Mouse (Mus musculus): ENCODE measurements around the gene Marco. TPM values are rescaled to one million over a fixed set of nuclear protein-coding genes. Genes with fewer than 3 reads are reported as not detected.

Gene Marco
- polyA plus RNA-seq (2016; fragmentation: Nextera tagmentation; extraction: Ambion mirVana): not detected in 2 replicates

DNA sequence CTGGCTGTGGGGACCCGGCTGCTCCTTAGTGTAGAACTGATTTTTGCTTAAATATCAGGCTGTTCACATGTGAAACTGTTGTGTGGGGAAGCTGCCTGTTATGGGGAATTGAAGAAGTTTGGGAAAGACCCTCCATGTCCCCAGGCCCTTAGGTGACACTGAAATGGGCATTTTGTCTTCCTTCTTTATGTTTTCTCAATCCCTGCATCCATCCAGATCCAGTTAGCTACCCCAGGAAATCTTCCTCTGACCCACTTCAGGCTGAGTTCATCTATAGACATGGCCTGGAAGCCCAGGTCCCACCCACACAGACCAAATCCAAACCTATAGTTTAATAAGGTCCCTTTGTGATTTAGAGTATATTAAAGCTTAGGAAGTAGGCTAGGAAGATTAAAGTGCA, at the start of gene Marco:
Gene Marco (minus strand): TSS at position 101 of the 400 bp plus-strand sequence.
- H3K36me3 ChIP-seq: no peaks in the 10 kb centered on the region
- 84% methylated on average over 1 of the region's 1 CpGs for WGBS
- no peak for DNase-seq (ENCODE audit: low spot score)
- no peak within 1 kb of the TSS for H3K4me3 ChIP-seq
- no peak within 1 kb of the TSS for H3K27ac ChIP-seq
- no peaks in the 10 kb centered on the region for H3K9me3 ChIP-seq
- no peaks in the 10 kb centered on the region for H3K27me3 ChIP-seq (ENCODE audit: insufficient read depth, poor library complexity, severe bottlenecking)
- no peaks in the 10 kb centered on the region for H3K4me1 ChIP-seq (replicated peaks)

DNA sequence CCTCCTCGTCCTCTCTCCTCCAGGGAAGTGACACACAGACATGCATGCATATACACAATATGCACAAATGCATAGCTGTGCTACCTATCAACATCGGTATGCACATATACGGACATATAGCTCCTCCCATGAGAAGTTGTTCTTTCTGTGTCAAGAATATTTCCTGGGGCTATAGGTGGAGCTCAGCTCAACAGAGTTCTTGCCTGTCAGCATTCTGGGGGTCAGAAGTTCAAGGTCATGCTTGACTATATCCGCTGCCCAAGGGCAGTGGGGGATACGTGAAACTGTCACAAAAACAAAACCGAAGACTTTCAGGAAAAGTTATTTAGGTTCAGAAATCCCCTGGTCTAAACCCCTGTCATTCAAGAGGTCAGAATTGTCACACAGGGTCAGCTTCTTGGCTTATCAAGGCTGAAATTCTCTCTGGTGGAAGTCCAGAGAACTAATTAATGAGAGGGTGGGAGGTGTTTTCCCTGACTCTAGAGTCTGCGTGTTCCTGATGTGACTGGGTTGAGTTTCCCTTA, 34.7 kb upstream of the Marco start:
- 86% methylated on average over 7 of the region's 7 CpGs for WGBS
- Histone ChIP-seq H3K9me3 (no peaks in the 10 kb centered on the region), H3K36me3 (no peaks in the 10 kb centered on the region), H3K27me3 (ENCODE audit: insufficient read depth, poor library complexity, severe bottlenecking) (no peaks in the 10 kb centered on the region), H3K4me3 (no peak overlapping the region), H3K4me1 (replicated peaks) (no peaks in the 10 kb centered on the region), H3K27ac (no peak overlapping the region)
- DNase-seq (ENCODE audit: low spot score): no peak

DNA sequence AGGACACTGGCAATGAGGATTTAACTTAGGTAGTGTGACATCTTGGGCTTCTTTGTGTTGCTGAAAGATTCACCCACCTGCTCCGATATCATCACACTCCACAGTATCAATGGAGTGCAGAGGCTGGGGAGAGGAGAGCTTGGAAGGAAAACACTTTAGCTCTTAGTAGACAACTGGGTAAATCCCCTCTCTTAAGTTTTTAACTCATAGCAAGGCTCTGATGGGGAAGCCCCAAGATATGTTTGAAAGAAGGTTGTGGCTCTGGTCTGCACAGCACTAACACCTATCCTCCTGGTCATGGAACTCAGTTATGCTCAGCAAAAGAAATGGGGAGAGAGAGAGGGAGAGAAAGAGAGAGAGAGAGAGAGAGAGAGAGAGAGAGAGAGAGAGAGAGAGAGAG, 32.2 kb upstream of the Marco start:
- H3K4me1 ChIP-seq (replicated peaks): no peaks in the 10 kb centered on the region
- no peak overlapping the region for H3K4me3 ChIP-seq
- H3K9me3 ChIP-seq: no peaks in the 10 kb centered on the region
- no peak overlapping the region for H3K27ac ChIP-seq
- no peak for DNase-seq (ENCODE audit: low spot score)
- H3K36me3 ChIP-seq: no peaks in the 10 kb centered on the region
- WGBS: 86% methylated on average over 1 of the region's 1 CpGs
- no peaks in the 10 kb centered on the region for H3K27me3 ChIP-seq (ENCODE audit: insufficient read depth, poor library complexity, severe bottlenecking)

DNA sequence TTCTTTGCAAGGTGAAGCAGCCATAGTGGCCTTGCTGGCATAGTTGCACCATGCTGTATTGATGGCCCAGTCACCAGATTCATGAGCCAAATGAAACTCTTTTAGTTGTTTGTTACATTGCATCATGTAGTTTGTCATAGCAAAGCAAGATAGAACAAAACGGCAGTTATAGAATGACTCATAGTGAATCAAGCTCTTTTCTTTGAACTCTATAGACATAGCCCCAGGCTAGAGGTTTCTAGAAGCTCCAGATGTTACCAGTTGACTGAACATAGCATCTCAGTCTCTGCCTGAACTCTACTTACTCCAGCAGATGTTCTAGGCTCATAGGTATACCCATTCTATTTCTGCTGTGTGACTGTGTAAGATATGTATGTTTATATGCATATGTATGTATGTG, 31.1 kb upstream of the Marco start:
- 93% methylated on average over 1 of the region's 1 CpGs for WGBS
- DNase-seq (ENCODE audit: low spot score): no peak
- no peaks in the 10 kb centered on the region for H3K9me3 ChIP-seq
- H3K27me3 ChIP-seq (ENCODE audit: insufficient read depth, poor library complexity, severe bottlenecking): no peaks in the 10 kb centered on the region
- H3K27ac ChIP-seq: no peak overlapping the region
- no peaks in the 10 kb centered on the region for H3K4me1 ChIP-seq (replicated peaks)
- H3K4me3 ChIP-seq: no peak overlapping the region
- no peaks in the 10 kb centered on the region for H3K36me3 ChIP-seq

GRCm38 (mm10) chr1:120532321-120532916, 27.6 kb upstream of the Marco start:
- Histone ChIP-seq H3K4me1 (replicated peaks) (no peaks in the 10 kb centered on the region), H3K27me3 (ENCODE audit: insufficient read depth, poor library complexity, severe bottlenecking) (no peaks in the 10 kb centered on the region), H3K27ac (no peak overlapping the region), H3K36me3 (no peaks in the 10 kb centered on the region), H3K4me3 (no peak overlapping the region), H3K9me3 (no peaks in the 10 kb centered on the region)
- WGBS: 86% methylated on average over 6 of the region's 6 CpGs
- DNase-seq (ENCODE audit: low spot score): no peak

DNA sequence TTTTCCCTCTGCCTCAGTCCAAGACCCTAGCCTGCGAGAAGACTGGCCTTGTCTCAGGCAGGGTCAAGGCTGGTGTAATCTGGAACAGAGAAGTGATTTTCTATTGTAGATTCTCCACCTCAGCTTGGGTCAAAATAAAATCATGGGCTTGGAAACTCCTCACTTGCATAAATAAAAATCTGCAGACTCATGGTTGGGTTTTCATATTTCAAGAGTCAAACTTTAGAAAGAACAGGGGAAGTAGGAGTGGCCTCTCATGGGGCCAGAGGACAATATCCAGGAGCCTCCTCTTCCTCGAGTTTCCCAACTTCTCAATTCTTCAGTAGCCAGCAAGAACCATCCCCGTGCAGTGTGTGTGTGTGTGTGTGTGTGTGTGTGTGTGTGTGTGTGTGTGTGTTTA, 26.9 kb upstream of the Marco start:
- H3K36me3 ChIP-seq: no peaks in the 10 kb centered on the region
- H3K4me3 ChIP-seq: no peak overlapping the region
- H3K4me1 ChIP-seq (replicated peaks): no peaks in the 10 kb centered on the region
- DNase-seq (ENCODE audit: low spot score): no peak
- WGBS: 73% methylated on average over 3 of the region's 3 CpGs
- no peak overlapping the region for H3K27ac ChIP-seq
- H3K9me3 ChIP-seq: no peaks in the 10 kb centered on the region
- H3K27me3 ChIP-seq (ENCODE audit: insufficient read depth, poor library complexity, severe bottlenecking): no peaks in the 10 kb centered on the region

DNA sequence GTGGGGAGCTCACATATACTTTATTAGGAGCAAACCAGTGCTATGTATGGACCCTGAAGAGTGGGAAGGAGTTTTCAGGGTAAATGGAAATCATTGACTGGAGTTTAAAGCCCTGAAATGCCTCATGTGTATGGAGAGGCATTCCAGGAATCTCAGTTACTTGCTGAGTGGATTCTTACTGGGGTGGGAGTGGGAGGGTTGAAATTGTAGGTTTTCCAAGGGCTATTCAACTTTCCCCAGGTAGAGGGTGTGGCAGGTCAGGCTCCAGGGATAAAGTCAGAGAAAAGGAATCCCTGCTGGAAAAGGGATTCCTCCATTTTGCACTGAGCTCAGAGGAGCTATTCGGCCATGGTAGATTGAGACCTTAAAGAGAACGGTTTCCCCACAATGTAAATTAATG, 25.1 kb upstream of the Marco start:
- Histone ChIP-seq H3K4me1 (replicated peaks) (no peaks in the 10 kb centered on the region), H3K4me3 (no peak overlapping the region), H3K9me3 (no peaks in the 10 kb centered on the region), H3K27me3 (ENCODE audit: insufficient read depth, poor library complexity, severe bottlenecking) (no peaks in the 10 kb centered on the region), H3K27ac (no peak overlapping the region), H3K36me3 (no peaks in the 10 kb centered on the region)
- DNase-seq (ENCODE audit: low spot score): no peak
- 87% methylated on average over 2 of the region's 2 CpGs for whole genome bisulfite sequencing

DNA sequence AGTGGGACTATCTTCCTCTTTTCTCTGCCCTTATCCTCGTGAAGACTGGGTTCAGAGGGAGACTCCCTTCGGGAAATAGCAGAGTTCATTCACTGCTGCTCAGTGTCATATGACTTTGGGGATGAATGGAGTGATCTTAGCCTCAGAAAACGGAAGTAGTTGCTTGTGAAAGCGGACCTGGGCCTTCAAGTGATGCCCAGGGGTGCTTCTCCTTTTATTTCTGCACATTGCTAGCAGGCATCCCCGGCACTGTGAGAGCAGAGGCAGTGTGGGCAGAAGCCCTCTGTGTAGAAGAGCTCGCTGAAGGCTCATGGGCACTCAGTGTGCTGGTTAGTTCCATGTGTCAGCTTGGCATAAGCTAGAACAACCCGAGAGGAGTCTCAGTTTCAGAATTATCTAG, 12.8 kb upstream of the Marco start:
- Histone ChIP-seq H3K27ac (no peak overlapping the region), H3K9me3 (no peaks in the 10 kb centered on the region), H3K4me1 (replicated peaks) (no peaks in the 10 kb centered on the region), H3K4me3 (no peak overlapping the region), H3K36me3 (no peaks in the 10 kb centered on the region), H3K27me3 (ENCODE audit: insufficient read depth, poor library complexity, severe bottlenecking) (no peaks in the 10 kb centered on the region)
- 76% methylated on average over 7 of the region's 7 CpGs for WGBS
- no peak for DNase-seq (ENCODE audit: low spot score)

DNA sequence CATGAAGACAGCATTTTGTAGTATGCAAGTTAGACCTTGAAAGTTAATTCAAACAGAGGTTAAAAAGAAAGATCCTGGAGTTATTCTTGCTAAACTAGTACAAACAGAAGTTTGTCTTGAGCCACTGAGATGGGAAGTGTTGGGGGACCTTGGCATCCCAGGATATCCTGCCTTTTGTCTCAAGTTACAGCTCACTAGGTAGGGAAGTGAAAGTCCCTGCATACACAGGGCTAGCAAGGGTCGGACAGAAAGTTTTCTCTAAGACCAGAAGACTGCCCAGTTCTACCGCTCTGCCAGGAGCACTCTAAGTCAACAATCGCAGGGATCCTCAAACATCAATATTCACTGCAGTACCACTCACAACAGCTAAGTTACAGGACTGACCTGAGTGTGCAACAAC, 5.5 kb upstream of the Marco start:
- 79% methylated on average over 3 of the region's 3 CpGs for WGBS
- H3K4me1 ChIP-seq (replicated peaks): no peaks in the 10 kb centered on the region
- no peak for DNase-seq (ENCODE audit: low spot score)
- H3K27ac ChIP-seq: no peak overlapping the region
- no peak overlapping the region for H3K4me3 ChIP-seq
- H3K27me3 ChIP-seq (ENCODE audit: insufficient read depth, poor library complexity, severe bottlenecking): no peaks in the 10 kb centered on the region
- H3K36me3 ChIP-seq: no peaks in the 10 kb centered on the region
- H3K9me3 ChIP-seq: no peaks in the 10 kb centered on the region

DNA sequence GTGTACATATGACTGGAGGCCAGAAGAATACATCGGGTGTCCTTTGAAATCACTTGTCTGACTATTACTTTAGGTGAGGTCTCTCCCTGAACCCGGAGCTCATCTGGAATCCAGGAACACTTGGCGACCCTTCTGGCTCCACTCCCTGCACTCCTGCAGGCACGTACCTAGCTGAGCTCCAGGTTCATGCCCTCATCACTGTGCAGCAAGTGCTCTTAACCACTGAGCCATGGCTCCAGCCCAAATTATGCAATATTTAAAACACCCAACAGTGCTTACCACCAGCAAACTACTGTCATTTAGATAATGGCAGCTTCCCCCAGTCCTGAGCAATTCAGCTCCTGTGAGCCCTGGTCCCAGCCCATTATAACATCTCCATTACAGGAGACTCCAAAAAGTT, 4.2 kb upstream of the Marco start:
- no peaks in the 10 kb centered on the region for H3K4me1 ChIP-seq (replicated peaks)
- no peak for DNase-seq (ENCODE audit: low spot score)
- no peak overlapping the region for H3K27ac ChIP-seq
- H3K27me3 ChIP-seq (ENCODE audit: insufficient read depth, poor library complexity, severe bottlenecking): no peaks in the 10 kb centered on the region
- no peaks in the 10 kb centered on the region for H3K9me3 ChIP-seq
- WGBS: 81% methylated on average over 4 of the region's 4 CpGs
- H3K4me3 ChIP-seq: no peak overlapping the region
- no peaks in the 10 kb centered on the region for H3K36me3 ChIP-seq

GRCm38 (mm10) chr1:120504046-120504710, 646 bp downstream of the Marco start:
- Histone ChIP-seq H3K9me3 (no peaks in the 10 kb centered on the region), H3K27me3 (ENCODE audit: insufficient read depth, poor library complexity, severe bottlenecking) (no peaks in the 10 kb centered on the region), H3K27ac (no peak overlapping the region), H3K4me1 (replicated peaks) (no peaks in the 10 kb centered on the region), H3K4me3 (no peak overlapping the region), H3K36me3 (no peaks in the 10 kb centered on the region)
- DNase-seq (ENCODE audit: low spot score): no peak
- WGBS: 64% methylated on average over 6 of the region's 6 CpGs

- H3K27ac ChIP-seq: no peak overlapping the region
- no peaks in the 10 kb centered on the region for H3K36me3 ChIP-seq
- H3K4me1 ChIP-seq (replicated peaks): no peaks in the 10 kb centered on the region
- no peak overlapping the region for H3K4me3 ChIP-seq
- H3K9me3 ChIP-seq: no peaks in the 10 kb centered on the region
- no peaks in the 10 kb centered on the region for H3K27me3 ChIP-seq (ENCODE audit: insufficient read depth, poor library complexity, severe bottlenecking)
- DNase-seq (ENCODE audit: low spot score): no peak
- 83% methylated on average over 4 of the region's 4 CpGs for WGBS
Observed at GRCm38 (mm10) chr1:120501496-120501895, 3.3 kb downstream of the Marco start.

DNA sequence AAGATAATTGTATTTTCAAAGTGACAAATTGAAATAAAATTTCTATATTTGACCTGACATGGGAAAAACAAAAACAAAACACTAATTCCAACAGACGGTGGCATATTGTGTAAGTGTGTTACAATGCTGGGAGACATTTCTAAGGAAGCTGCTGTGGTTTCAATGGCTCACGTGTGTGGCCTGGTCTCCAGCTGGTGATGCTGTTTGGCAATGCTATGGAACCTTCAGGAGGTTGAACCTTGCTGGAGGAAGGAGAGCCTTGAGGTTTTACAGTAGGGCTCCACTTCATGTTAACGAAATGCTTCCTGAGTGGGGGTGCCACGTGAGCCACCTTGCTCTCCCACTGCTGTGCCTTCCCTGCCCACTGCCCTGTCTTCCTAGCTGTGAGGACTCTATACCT, 6.8 kb downstream of the Marco start:
- Histone ChIP-seq H3K27ac (no peak overlapping the region), H3K27me3 (ENCODE audit: insufficient read depth, poor library complexity, severe bottlenecking) (no peaks in the 10 kb centered on the region), H3K36me3 (no peaks in the 10 kb centered on the region), H3K9me3 (no peaks in the 10 kb centered on the region), H3K4me1 (replicated peaks) (no peaks in the 10 kb centered on the region), H3K4me3 (no peak overlapping the region)
- DNase-seq (ENCODE audit: low spot score): no peak
- 85% methylated on average over 4 of the region's 4 CpGs for WGBS

All from hindbrain, embryonic 10.5 days (tissue).